Mouse (Mus musculus) retina, embryonic 14.5 days (tissue): ENCODE measurements at regions not wholly inside any gene's neighbourhood (a gene's known extent, or its start where the extent isn't known, plus 50 kb on each side); places are given as distances from the start of the nearest gene placed in this dataset.

Experiments used
- DNase-seq: peaks from one replicate; pipeline ENCODE4 v3.0.0-alpha.2; 2015; ENCODE audit warnings: low spot score

- DNase-seq: peak; percentile 44
Observed at GRCm38 (mm10) chr17:93260366-93261205, 61.8 kb downstream of the Adcyap1 start.

DNA sequence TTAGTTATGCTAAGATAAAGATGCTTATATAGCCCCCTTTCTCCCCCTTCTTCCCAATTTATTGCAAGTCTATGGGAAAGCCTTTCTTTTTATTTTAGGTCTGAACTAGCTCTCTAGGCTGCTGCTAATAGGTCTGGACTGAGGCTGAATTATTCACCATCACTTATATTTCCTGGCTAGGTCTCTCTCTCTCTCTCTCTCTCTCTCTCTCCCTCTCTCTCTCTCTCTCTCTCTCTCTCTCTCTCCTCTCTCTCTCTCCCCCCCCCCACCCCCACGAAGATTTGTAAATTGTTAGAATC is 62.3 kb downstream of the Adcyap1 start:
- no peak for DNase-seq

GRCm38 (mm10) chr17:93306121-93306520 is 107.3 kb downstream of the Adcyap1 start:
- peak; percentile 33 for DNase-seq

GRCm38 (mm10) chr17:93312139-93312538 is 113.3 kb downstream of the Adcyap1 start:
- DNase-seq: peak; percentile 43

GRCm38 (mm10) chr17:93312640-93313309 is 114.0 kb downstream of the Adcyap1 start:
- DNase-seq: peak; percentile 64

DNA sequence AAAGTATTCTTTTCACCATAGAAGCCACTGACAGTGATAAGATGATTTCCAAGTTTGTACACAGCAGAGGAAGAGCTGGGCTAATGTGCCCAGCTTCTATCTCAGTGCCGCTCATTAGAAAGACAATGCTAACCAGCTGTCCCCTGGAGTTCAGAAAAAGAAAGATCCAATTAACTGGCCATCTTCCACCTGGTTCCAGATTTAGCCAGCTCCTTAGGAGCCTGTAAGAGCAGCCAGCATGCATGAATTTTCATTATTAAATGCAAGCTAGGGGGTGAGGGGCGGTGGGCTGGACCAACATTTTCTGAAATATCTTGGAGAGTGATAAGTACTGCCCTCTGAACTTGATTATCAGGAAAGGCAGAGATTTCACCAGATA is 114.5 kb downstream of the Adcyap1 start:
- peak; percentile 73 for DNase-seq

GRCm38 (mm10) chr17:93314144-93314543 is 115.3 kb downstream of the Adcyap1 start:
- DNase-seq: no peak

- DNase-seq: no peak
Observed at GRCm38 (mm10) chr17:93321482-93321881, 122.7 kb downstream of the Adcyap1 start.

- no peak for DNase-seq
Observed at GRCm38 (mm10) chr17:93337576-93337975, 138.8 kb downstream of the Adcyap1 start.

GRCm38 (mm10) chr17:93355238-93355637 is 156.4 kb downstream of the Adcyap1 start:
- DNase-seq: no peak

DNA sequence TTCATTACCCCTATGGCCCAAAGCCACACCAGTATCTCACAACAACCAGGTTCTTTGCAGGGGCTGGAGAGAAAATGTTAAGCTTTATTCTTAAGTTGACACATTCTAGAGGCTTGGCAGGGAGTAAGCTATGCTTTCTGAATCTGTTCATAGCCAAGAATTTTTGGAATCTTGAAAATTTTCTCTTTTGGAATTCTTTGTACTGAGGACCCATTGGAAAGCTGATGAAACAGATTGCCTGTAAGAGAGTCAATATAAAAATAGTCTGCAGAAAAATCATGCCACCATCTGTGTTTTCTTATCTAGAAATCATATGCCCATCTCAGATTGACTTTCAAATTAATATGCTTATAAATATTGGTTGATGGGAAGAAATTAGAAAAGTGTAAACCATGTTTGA is 164.1 kb downstream of the Adcyap1 start:
- DNase-seq: no peak

- DNase-seq: no peak
Observed at GRCm38 (mm10) chr17:93377453-93378091, 178.8 kb downstream of the Adcyap1 start.

DNA sequence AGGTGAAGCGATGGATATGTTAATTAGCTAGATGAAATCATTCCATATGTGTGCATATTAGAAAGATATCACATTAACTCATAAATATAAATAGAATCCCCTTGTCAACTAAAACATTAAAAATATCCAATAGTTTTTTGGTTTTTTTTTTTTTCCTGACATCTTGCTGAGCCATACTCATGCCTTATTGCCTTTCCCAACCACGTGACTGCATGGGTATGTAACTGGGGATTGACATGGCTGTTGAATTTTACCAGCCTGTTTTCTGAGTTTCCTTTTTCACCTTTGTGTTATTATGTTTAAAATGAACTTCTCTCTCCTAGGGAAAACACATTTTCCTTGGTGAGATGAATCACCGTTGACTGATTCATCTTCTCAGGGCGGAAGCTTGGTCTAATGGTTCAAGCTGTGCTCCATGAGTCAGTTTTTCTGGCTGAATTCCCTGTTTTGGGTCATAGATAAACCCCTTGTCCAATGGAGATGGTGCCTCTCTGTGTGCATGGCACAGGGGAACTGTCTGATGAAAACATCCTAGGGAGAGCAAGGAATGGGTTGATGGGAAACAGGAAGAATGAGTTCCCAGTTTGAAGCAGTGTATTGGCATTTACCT is 181.1 kb downstream of the Adcyap1 start:
- DNase-seq: no peak

DNA sequence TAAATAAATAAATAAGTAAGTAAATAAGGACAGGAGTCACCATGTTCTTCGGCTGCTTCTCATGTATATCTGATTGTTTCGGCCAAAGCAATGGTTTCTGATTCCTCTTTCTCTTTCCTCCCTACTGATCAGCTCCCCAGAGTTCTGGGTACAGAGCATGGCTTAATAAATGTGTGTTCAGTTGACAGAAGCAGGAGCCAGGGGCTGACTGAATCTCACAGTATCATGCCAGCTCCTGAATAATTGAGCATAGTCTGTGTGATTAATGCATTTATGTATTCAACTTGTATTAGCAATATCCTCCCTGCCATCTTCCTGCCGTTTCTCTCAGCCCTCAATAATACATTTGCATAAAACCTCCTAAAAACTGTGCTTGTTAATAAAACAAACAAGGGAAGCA is 191.4 kb downstream of the Adcyap1 start:
- peak; percentile 15 for DNase-seq

DNA sequence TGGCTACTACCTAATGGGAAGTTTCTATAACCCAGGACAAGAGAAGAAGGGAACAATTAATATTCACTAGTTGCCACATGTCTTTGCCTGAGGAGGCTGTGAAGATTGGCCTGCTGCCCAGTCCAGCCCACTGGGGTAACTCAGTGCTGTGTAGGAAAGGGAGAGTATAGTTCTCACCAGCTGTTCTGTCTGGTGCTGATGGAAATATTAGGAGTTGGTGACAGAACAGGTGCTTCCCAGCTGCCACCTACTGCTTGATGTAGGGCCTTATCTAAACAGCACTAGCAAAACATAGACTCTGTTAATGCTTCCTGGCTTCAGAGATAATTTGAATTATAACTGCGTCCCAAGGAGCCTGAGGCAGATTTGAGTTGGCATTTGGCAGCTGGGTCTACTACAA is 210.5 kb downstream of the Adcyap1 start:
- peak; percentile 26 for DNase-seq
